Mouse (Mus musculus) testis, postnatal 14 days (tissue): Measurements from ENCODE around the gene Faf2.
"Not testable (repeated sequence)": the region's sequence is repeated elsewhere in the genome, so short reads cannot be mapped to it uniquely, and the experiment has no call there.

ENCODE experiments used
- DNase-seq: peaks from one replicate; pipeline ENCODE4 v3.0.0; 2021; ENCODE audit warnings: low spot score

Faf2 gene

DNA sequence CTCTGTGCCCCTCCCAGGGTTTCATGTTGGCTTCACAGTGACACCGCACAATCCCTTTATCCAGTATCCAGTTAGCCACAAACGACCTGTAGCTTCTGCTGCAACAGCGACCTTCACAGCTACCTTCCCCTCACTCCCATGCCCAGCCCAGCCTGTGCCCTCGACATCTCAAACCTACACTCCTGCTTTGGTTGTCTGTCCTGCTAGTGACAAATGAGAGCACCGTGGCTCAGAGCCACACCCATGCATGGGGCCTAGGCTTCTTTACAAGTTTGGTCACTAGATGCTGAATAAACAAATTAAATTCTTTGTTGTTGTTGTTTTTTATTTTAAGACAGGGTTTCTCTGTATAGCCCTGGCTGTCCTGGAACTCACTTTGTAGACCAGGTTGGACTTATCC is 14.4 kb upstream of the Faf2 start:
- no peak for DNase-seq

GRCm38 (mm10) chr13:54608002-54608401 is 13.6 kb upstream of the Faf2 start:
- DNase-seq = no peak

DNA sequence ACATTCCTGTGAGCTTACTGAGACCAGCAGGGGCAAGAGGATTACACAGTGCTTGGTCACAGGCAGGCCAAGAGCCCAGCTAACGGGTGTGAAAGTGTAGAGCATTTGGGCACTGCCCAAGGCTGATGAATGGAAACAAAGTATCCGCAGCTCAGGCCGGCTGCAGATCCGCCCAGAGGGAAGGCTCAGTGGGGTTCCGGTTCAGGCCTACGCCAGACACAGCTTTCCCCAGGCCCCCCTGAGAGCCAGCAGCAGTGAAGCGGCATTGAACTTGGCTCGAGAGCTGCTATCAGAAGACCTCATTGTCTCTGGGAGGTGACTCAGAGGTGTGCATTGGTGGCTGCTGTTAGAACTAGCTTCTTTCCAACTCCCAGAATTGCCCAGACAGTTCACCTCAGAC is 12.9 kb upstream of the Faf2 start:
- DNase-seq = peak; percentile 87

GRCm38 (mm10) chr13:54609301-54609700 is 12.3 kb upstream of the Faf2 start:
- no peak for DNase-seq

GRCm38 (mm10) chr13:54610613-54610971 is 11.0 kb upstream of the Faf2 start:
- no peak for DNase-seq

- DNase-seq = peak; percentile 74
These were observed 10.4 kb upstream of the Faf2 start, which contains the start of gene Cltb for GRCm38 (mm10) chr13:54610972-54611754. Gene Cltb, minus strand, starts transcription at chr13:54611344.

DNA sequence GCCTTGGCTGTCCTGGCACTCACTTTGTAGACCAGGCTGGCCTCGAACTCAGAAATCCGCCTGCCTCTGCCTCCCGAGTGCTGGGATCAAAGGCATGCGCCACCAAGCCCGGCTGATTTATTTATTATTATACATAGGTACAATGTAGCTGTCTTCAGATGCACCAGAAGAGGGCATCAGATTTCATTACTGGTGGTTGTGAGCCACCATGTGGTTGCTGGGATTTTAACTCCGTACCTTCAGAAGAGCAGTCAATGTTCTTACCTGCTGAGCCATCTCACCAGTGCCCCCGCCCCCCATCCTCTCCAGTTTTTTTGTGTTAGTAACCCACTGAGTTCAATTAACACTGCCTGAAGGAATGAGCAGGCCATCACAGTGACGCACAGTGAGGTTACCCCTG is 8.4 kb upstream of the Faf2 start:
- DNase-seq = not testable (repeated sequence)

- DNase-seq = no peak
These were observed 5.3 kb upstream of the Faf2 start for GRCm38 (mm10) chr13:54616307-54616706.

- no peak for DNase-seq
These were observed 4.6 kb upstream of the Faf2 start for GRCm38 (mm10) chr13:54616998-54617397.

- peak; percentile 89 for DNase-seq
These were observed 457 bp downstream of the Faf2 start for GRCm38 (mm10) chr13:54621960-54622521.

DNA sequence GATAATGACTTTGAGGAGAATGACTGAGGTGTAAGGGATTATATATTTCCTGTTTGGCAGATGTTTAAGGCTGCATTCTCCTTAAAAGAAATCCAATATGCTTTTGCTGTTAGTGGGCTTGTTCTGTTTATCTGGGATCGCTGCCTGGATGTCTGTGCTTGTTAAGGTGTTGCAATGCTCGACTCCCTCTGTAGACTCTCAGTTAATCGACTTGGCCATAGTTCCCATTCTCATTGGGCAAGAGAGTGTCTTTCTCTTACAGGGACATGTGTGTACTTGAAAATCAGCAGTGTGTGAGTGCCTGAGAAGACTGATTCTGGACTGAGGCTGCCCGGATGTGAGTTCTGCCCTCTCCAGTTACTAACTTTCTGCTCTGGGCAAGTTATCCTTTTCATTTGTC is 7.5 kb downstream of the Faf2 start:
- no peak for DNase-seq

- DNase-seq = no peak
These were observed 11.2 kb downstream of the Faf2 start for GRCm38 (mm10) chr13:54632731-54633277.

DNA sequence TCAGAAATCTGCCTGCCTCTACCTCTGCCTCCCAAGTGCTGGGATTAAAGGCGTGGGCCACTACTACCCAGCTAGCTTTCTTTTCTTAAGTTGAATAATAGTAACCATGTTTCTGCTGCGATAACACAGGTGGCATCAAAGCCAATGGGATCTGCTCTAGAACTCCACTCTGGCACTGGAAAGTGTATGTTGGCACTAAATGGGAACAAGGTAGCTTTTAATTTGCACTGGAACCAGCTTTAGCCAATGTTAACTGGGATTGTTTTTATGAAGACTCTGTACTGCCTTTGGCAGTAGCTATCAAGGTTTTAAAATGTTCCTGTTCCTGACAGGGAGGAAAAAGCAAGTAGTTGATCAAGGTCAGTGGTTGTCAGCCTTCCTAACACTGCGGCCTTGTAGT is 13.4 kb downstream of the Faf2 start:
- no peak for DNase-seq

- DNase-seq = no peak
These were observed 28.9 kb downstream of the Faf2 start for GRCm38 (mm10) chr13:54650461-54650860.

- DNase-seq = no peak
These were observed 39.3 kb downstream of the Faf2 start for GRCm38 (mm10) chr13:54660877-54661276.

DNA sequence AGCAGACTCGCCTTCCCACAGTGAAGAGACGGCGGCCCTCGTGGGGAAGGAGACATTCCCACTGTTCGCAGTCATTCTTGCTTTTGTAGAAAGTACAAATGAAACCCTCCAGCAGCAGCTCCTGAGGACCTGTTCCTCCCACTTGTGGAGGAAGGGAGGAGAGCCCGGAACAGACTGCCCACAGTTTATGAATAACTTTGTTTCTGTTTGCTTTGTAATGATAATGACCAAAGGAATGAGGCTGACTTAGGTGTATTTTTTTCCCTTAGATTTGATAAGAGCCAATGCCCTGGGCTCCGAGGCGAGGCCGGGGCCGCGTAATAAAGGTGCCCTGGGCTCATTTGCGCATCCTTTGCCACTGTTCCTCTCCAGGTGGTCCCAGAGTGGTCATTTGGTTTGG is 39.8 kb downstream of the Faf2 start:
- peak; percentile 61 for DNase-seq

- DNase-seq = no peak
These were observed 42.4 kb downstream of the Faf2 start for GRCm38 (mm10) chr13:54663999-54664398.

DNA sequence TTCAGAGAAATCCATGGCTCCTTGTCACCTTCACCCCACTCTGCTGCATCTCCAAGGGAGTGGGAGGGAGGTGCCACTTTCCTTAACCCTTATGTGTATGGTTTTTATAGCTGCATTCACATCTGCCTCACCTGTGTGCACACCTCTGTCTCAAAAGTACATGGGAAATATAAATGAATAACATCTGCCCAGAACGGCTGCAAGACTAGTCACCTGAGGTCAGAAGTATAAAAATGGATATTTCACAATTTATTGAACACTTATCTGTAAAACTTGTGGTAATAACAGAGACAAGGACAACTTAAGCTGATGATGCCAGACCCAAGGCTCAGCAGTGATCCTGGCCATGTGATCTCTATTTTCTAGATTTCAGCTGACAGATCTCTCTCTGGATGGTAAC is 42.9 kb downstream of the Faf2 start:
- DNase-seq = no peak

DNA sequence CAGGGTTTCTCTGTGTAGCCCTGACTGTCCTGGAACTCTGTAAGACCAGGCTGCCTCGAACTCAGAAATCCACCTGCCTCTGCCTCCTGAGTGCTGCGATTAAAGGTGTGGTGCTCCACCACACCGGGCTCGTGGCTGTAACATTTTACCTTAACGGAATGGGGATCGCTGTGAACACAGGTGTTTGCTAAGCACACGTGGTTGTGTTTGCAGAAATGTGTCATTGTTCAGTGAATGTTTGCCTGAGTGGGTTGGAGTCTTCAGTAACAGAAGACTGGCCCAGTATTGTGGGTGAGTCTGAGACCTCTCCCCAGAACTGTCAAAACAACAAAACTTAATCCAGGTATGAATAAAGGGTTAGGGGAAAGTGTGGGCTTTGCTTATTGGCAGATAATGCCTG is 43.5 kb downstream of the Faf2 start:
- DNase-seq = no peak

DNA sequence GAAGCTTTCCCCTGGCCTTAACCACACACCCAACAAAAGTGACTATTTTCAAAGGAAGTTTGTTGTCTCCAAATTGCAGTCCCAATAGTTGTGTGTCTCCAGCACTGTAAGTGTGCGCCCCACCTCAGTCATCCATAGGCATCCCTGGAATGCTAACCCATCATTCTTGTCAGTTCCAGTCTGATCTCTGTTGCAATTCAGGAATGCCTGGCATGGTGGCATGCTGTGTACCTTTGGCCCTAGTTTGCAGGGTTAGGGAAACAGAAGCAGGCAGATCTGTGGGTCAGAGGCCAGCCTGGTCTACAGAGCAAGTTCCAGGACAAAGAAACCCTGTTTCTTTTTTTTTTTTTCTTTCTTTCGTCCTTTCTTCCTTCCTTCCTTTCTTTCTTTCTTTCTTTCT is 48.9 kb downstream of the Faf2 start:
- DNase-seq = no peak

GRCm38 (mm10) chr13:54675895-54676590 is 54.5 kb downstream of the Faf2 start:
- no peak for DNase-seq

DNA sequence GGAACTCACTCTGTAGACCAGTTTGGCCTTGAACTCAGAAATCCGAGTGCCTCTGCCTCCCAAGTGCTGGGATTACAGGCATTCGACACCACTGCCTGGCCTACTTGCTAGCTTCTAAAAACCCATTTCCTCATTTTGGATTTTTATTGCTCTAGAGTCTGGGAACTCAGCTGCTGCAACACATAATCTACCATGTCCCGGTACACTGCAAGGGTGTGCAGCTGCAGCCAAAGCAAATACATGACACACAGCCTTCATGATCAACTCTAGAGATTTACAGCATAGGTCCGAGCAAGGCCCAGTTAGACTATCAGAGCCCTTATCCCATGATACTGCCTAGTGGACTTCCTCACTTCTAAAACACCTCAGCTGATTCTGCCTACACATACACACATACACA is 56.7 kb downstream of the Faf2 start:
- DNase-seq = no peak
